Mouse (Mus musculus) ES-E14 (cell line): Measurements from ENCODE around the gene Slc35b4. TPM values are rescaled to one million over a fixed set of nuclear protein-coding genes. Genes with fewer than 3 reads are reported as not detected.

Source experiments
- DNase-seq: peaks from one replicate; pipeline ENCODE4 v3.0.0-alpha.2; 2013; ENCODE audit warnings: low read depth, low spot score
- H3K27ac ChIP-seq: 2 replicates; pipeline ENCODE4 v1.5.1; 2012; ENCODE audit warnings: low read depth, mild to moderate bottlenecking, low read length, moderate library complexity, mixed read lengths; ENCODE audit not compliant: poor library complexity, insufficient read depth, severe bottlenecking
- H3K36me3 ChIP-seq: 2 replicates; pipeline ENCODE4 v1.6.1; 2012; ENCODE audit warnings: mild to moderate bottlenecking, low read length, moderate library complexity, mixed read lengths; ENCODE audit not compliant: control insufficient read depth, poor library complexity, insufficient read depth, severe bottlenecking
- H3K4me1 ChIP-seq, 2 experiments: fragments of 150-350 bp in 1 of 2; sonication (generic) in 1 of 2; 2 replicates each; pipeline ENCODE4 v1.6.1; 2012; ENCODE audit warnings: low read length in 2 of 2, mild to moderate bottlenecking in 1 of 2, mixed read lengths in 1 of 2; ENCODE audit not compliant: control insufficient read depth in 2 of 2, insufficient read depth in 2 of 2, poor library complexity in 1 of 2
- H3K4me3 ChIP-seq, 2 experiments: fragments of 150-350 bp in 1 of 2; sonication (generic) in 1 of 2; 2 replicates each; pipeline ENCODE4 v1.5.1; 2012; ENCODE audit warnings: low read length in 2 of 2, low read depth in 1 of 2, mild to moderate bottlenecking in 1 of 2, mixed read lengths in 1 of 2; ENCODE audit not compliant: insufficient read depth in 1 of 2, poor library complexity in 1 of 2, severe bottlenecking in 1 of 2
- H3K9ac ChIP-seq: 2 replicates; pipeline ENCODE4 v1.6.1; 2012; ENCODE audit warnings: low read depth, mild to moderate bottlenecking, low read length, mixed read lengths; ENCODE audit not compliant: poor library complexity, insufficient read depth, severe bottlenecking
- H3K9me3 ChIP-seq: fragments of 150-350 bp; sonication (generic); 2 replicates; pipeline ENCODE4 v1.6.1; 2012; ENCODE audit warnings: low read depth, mild to moderate bottlenecking, low read length; ENCODE audit not compliant: control insufficient read depth, insufficient read depth
- CHD2 ChIP-seq: IDR thresholded peaks from 2 replicates; pipeline ENCODE4 v1.6.1; 2014; ENCODE audit warnings: mild to moderate bottlenecking, low read depth, low read length, inconsistent platforms
- HCFC1 ChIP-seq: IDR thresholded peaks from 2 replicates; pipeline ENCODE4 v1.6.1; 2012; ENCODE audit warnings: low read length, inconsistent platforms, borderline replicate concordance; ENCODE audit not compliant: insufficient read depth
- MAFK ChIP-seq: IDR thresholded peaks from 2 replicates; pipeline ENCODE4 v1.6.1; 2014; ENCODE audit warnings: mild to moderate bottlenecking, low read depth, low read length, inconsistent platforms; ENCODE audit not compliant: insufficient read depth
- ZC3H11A ChIP-seq: IDR thresholded peaks from 2 replicates; pipeline ENCODE4 v1.6.1; 2012; ENCODE audit warnings: low read depth, mild to moderate bottlenecking, inconsistent platforms, low read length, borderline replicate concordance
- ZNF384 ChIP-seq: IDR thresholded peaks from 2 replicates; pipeline ENCODE4 v1.6.1; 2012; ENCODE audit warnings: low read depth, low read length, inconsistent platforms
- in situ Hi-C, 2 experiments: fragments of 600-800 bp; cut with MboI; formaldehyde crosslinking; loops; one replicate each; pipeline ENCODE4 v1.15.1; 2025; ENCODE audit warnings: low sequenced_read_pairs in 2 of 2, inconsistent platforms in 1 of 2; ENCODE audit not compliant: unreplicated experiment in 2 of 2
- total RNA-seq: library from RNA; depleted of rRNA; stranded (reverse); fragments of 300-350 nt; gene quantifications from 2 replicates; pipeline ENCODE4 v1.2.3, GENCODE M21; 2012; rRNA removed

The Slc35b4 gene
- 27.4 and 28.1 TPM in 2 replicates for total RNA-seq

- Histone ChIP-seq H3K4me1 (peaks cover 6 to 8% of the 10 kb centered on the region in 2 experiments; a peak in 3 of 4 replicates), H3K9ac (peak within 1 kb of the TSS; percentile 90), H3K9me3 (no peaks in the 10 kb centered on the region), H3K4me3 (peak within 1 kb of the TSS; percentile 76 to 92), H3K27ac (0 out of 2 replicates have a peak within 1 kb of the TSS, but pooled peaks have one; percentile 15), H3K36me3 (no peaks in the 10 kb centered on the region; the same call in 1 of the 2 replicates)
- DNase-seq, result peak; percentile 95
- in situ Hi-C loops, result no loop called here
- TF ChIP-seq MAFK (0 out of 2 replicates have a peak, but pooled peaks have one; percentile 19), HCFC1 (peak; percentile 100), ZC3H11A (no peak), CHD2 (peak; percentile 99), ZNF384 (peak; percentile 98)
These were observed at the start of gene Slc35b4 for GRCm38 (mm10) chr6:34176864-34177247. Gene Slc35b4 (minus strand): TSS chr6:34177111.

- Histone ChIP-seq H3K27ac (no peak overlapping the region), H3K9me3 (no peaks in the 10 kb centered on the region), H3K36me3 (no peaks in the 10 kb centered on the region), H3K4me1 (peaks cover 0 to 8% of the 10 kb centered on the region in 2 experiments; a peak in 1 of 4 replicates), H3K9ac (no peak overlapping the region), H3K4me3 (no peak overlapping the region)
- in situ Hi-C loops, result no loop called here
- no peak for DNase-seq
- TF ChIP-seq ZNF384 (no peak), ZC3H11A (0 out of 2 replicates have a peak, but pooled peaks have one; percentile 13)
These were observed 48.2 kb upstream of the Slc35b4 start for GRCm38 (mm10) chr6:34225004-34225599.

DNA sequence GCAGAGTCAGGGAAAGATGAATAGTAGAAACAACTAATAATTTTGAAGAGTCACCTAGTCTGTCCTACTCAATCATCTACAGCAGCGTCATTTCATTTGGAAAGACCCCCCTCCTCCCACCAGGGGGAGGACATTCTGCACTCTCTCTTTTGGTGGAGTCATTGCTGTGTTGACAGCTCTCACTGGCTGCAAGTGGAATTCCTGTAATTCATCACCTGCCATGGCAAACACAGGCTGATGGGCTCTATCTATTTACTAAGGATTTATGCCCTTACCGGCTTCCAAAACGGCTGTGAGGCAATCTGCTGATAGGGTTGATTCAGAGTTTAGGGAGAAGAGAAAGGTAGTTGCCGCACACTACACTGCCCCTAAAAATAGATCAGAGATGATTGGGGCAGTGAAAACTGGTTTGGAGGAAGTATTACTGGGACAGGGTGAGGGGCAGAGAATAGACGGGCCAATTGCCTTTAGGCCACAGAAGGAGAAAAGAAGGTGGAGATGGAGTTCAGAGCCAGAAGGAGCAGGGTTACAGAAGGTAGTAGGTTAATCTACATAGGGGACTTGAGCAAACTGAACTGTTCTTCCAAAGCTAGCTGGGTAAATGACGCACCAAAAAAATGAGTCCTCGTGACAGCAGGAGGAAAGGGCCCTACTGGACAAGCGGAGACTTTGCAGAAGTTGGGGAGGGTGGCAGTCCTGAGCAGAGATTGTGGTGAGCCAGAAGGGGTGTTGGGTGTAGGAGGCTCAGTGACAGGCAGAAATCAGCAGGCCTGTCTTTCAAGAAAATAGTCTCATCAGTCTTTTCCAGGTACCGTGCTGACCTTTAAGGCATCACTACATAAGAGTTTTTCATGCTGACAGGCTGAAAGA, 39.8 kb upstream of the Slc35b4 start:
- H3K27ac ChIP-seq, result no peak overlapping the region
- no peak for DNase-seq
- 0 out of 4 replicates have a peak, but pooled peaks cover 2 to 3% of the 10 kb centered on the region in 2 experiments for H3K4me1 ChIP-seq
- no peaks in the 10 kb centered on the region for H3K9me3 ChIP-seq
- no peak overlapping the region for H3K4me3 ChIP-seq
- no peaks in the 10 kb centered on the region for H3K36me3 ChIP-seq
- in situ Hi-C loops, result no loop called here
- no peak overlapping the region for H3K9ac ChIP-seq
- TF ChIP-seq CHD2 (no peak), ZNF384 (no peak), HCFC1 (no peak), ZC3H11A (no peak)

GRCm38 (mm10) chr6:34205754-34206153, 28.8 kb upstream of the Slc35b4 start:
- TF ChIP-seq CHD2 (no peak), MAFK (no peak), ZC3H11A (no peak), HCFC1 (no peak), ZNF384 (no peak)
- Histone ChIP-seq H3K4me1 (no peaks in the 10 kb centered on the region), H3K9me3 (no peaks in the 10 kb centered on the region), H3K27ac (no peak overlapping the region), H3K4me3 (no peak overlapping the region), H3K36me3 (no peaks in the 10 kb centered on the region), H3K9ac (no peak overlapping the region)
- DNase-seq, result no peak
- in situ Hi-C loops, result no loop called here
